Mouse (Mus musculus): ENCODE data around the gene Rpl3. TPM values are rescaled to one million over a fixed set of nuclear protein-coding genes. Genes with fewer than 3 reads are reported as not detected.

Rpl3 gene
- polyA plus RNA-seq, 1 experiment from 2014 or later: 1,379 TPM

- H3K4me3 ChIP-seq (ENCODE audit: low read depth, low read length): no peak overlapping the region
- 35% methylated on average over 3 of the region's 3 CpGs for WGBS
- H3K4me2 ChIP-seq (replicated peaks; ENCODE audit: low read depth, low read length): no peak overlapping the region
- peaks cover 33% of the 10 kb centered on the region for H3K36me3 ChIP-seq (ENCODE audit: control insufficient read depth, insufficient read depth, low read length)
- peaks cover 2% of the 10 kb centered on the region; the same call in 1 of the 2 replicates for H3K4me1 ChIP-seq (ENCODE audit: control insufficient read depth, insufficient read depth, low read length)
- H3K9ac ChIP-seq (replicated peaks; ENCODE audit: low read depth, low read length): no peak overlapping the region
- no peak for ATAC-seq (ENCODE audit: insufficient number of reproducible peaks, insufficient read depth, low FRiP score, low read depth)
- no peaks in the 10 kb centered on the region for H3K9me3 ChIP-seq (ENCODE audit: control insufficient read depth, low read depth, low read length)
- no peaks in the 10 kb centered on the region for H3K27me3 ChIP-seq (ENCODE audit: control insufficient read depth, insufficient read depth, low read length)
- peak overlapping the region; percentile 72 for H3K27ac ChIP-seq (ENCODE audit: low read length)
Measured at GRCm38 (mm10) chr15:80075374-80075694, 16.3 kb downstream of the Rpl3 start.

GRCm38 (mm10) chr15:80074663-80075373 lies 16.9 kb downstream of the Rpl3 start:
- no peak for ATAC-seq (ENCODE audit: insufficient number of reproducible peaks, insufficient read depth, low FRiP score, low read depth)
- Histone ChIP-seq H3K9ac (replicated peaks; ENCODE audit: low read depth, low read length) (no peak overlapping the region), H3K9me3 (ENCODE audit: control insufficient read depth, low read depth, low read length) (no peaks in the 10 kb centered on the region), H3K4me1 (ENCODE audit: control insufficient read depth, insufficient read depth, low read length) (peaks cover 2% of the 10 kb centered on the region; the same call in 1 of the 2 replicates), H3K4me3 (ENCODE audit: low read depth, low read length) (no peak overlapping the region), H3K36me3 (ENCODE audit: control insufficient read depth, insufficient read depth, low read length) (peaks cover 28% of the 10 kb centered on the region), H3K27me3 (ENCODE audit: control insufficient read depth, insufficient read depth, low read length) (no peaks in the 10 kb centered on the region), H3K4me2 (replicated peaks; ENCODE audit: low read depth, low read length) (no peak overlapping the region), H3K27ac (ENCODE audit: low read length) (peak overlapping the region; percentile 72)
- 56% methylated on average over 6 of the region's 6 CpGs for WGBS

- 96% methylated on average over 1 of the region's 1 CpGs for WGBS
- no peak overlapping the region for H3K9ac ChIP-seq (replicated peaks; ENCODE audit: low read depth, low read length)
Measured at GRCm38 (mm10) chr15:80073256-80073621, 18.4 kb downstream of the Rpl3 start.

DNA sequence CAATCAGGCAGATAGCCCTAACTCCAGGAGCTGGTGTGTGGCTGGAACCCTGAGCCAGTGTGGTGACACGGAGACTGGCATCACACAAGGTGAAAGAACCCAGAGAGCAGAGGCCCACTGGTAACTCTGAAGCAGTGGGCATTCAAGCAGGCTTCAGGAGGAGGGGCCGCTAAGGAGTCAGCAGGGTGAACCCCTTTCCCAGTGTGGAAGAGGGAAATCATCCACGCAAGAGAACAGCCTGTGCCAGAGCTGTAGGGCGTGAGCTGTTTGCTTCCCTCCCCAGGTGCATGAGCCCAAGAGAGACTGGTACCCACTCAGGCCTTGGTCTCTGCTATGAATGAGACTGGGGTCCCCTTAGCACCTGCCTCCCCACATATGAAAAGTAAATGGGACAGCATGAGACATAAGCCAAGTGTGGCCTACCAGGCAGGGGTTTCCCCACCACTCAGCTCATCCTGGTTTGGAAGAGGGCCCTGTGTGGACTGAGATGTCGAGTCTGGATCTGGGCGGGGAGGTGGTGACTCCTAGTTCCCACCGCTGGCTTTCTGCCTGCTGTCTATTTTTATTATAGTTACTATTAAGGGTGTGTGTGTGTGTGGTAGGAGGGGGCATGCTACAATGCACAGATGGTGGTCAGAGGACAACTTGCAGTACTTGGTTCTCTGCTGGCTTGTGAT lies 19.0 kb downstream of the Rpl3 start:
- Histone ChIP-seq H3K4me2 (replicated peaks; ENCODE audit: low read depth, low read length) (no peak overlapping the region), H3K4me3 (ENCODE audit: low read depth, low read length) (no peak overlapping the region), H3K27me3 (ENCODE audit: control insufficient read depth, insufficient read depth, low read length) (no peaks in the 10 kb centered on the region), H3K4me1 (ENCODE audit: control insufficient read depth, insufficient read depth, low read length) (no peaks in the 10 kb centered on the region), H3K9ac (replicated peaks; ENCODE audit: low read depth, low read length) (no peak overlapping the region), H3K9me3 (ENCODE audit: control insufficient read depth, low read depth, low read length) (no peaks in the 10 kb centered on the region), H3K27ac (ENCODE audit: low read length) (no peak overlapping the region), H3K36me3 (ENCODE audit: control insufficient read depth, insufficient read depth, low read length) (peaks cover 7% of the 10 kb centered on the region)
- ATAC-seq (ENCODE audit: insufficient number of reproducible peaks, insufficient read depth, low FRiP score, low read depth): no peak
- WGBS: 73% methylated on average over 7 of the region's 7 CpGs

More at GRCm38 (mm10) chr15:80073256-80073621, 18.4 kb downstream of the Rpl3 start:
- Histone ChIP-seq H3K4me1 (ENCODE audit: control insufficient read depth, insufficient read depth, low read length) (no peaks in the 10 kb centered on the region), H3K27me3 (ENCODE audit: control insufficient read depth, insufficient read depth, low read length) (no peaks in the 10 kb centered on the region), H3K27ac (ENCODE audit: low read length) (no peak overlapping the region), H3K36me3 (ENCODE audit: control insufficient read depth, insufficient read depth, low read length) (peaks cover 12% of the 10 kb centered on the region), H3K9me3 (ENCODE audit: control insufficient read depth, low read depth, low read length) (no peaks in the 10 kb centered on the region), H3K4me2 (replicated peaks; ENCODE audit: low read depth, low read length) (no peak overlapping the region), H3K4me3 (ENCODE audit: low read depth, low read length) (no peak overlapping the region)
- no peak for ATAC-seq (ENCODE audit: insufficient number of reproducible peaks, insufficient read depth, low FRiP score, low read depth)

- Histone ChIP-seq H3K4me1 (ENCODE audit: control insufficient read depth, insufficient read depth, low read length) (no peaks in the 10 kb centered on the region), H3K27ac (ENCODE audit: low read length) (no peak overlapping the region), H3K27me3 (ENCODE audit: control insufficient read depth, insufficient read depth, low read length) (no peaks in the 10 kb centered on the region), H3K4me2 (replicated peaks; ENCODE audit: low read depth, low read length) (no peak overlapping the region), H3K9me3 (ENCODE audit: control insufficient read depth, low read depth, low read length) (no peaks in the 10 kb centered on the region), H3K9ac (replicated peaks; ENCODE audit: low read depth, low read length) (no peak overlapping the region), H3K36me3 (ENCODE audit: control insufficient read depth, insufficient read depth, low read length) (peaks cover 1% of the 10 kb centered on the region; the same call in 1 of the 2 replicates), H3K4me3 (ENCODE audit: low read depth, low read length) (no peak overlapping the region)
- ATAC-seq (ENCODE audit: insufficient number of reproducible peaks, insufficient read depth, low FRiP score, low read depth): no peak
- 48% methylated on average over 9 of the region's 9 CpGs for WGBS
Measured at GRCm38 (mm10) chr15:80071951-80072437, 19.7 kb downstream of the Rpl3 start.

- Histone ChIP-seq H3K9me3 (ENCODE audit: control insufficient read depth, low read depth, low read length) (no peaks in the 10 kb centered on the region), H3K9ac (replicated peaks; ENCODE audit: low read depth, low read length) (no peak overlapping the region), H3K4me2 (replicated peaks; ENCODE audit: low read depth, low read length) (no peak overlapping the region), H3K27ac (ENCODE audit: low read length) (no peak overlapping the region), H3K4me3 (ENCODE audit: low read depth, low read length) (no peak overlapping the region), H3K36me3 (ENCODE audit: control insufficient read depth, insufficient read depth, low read length) (no peaks in the 10 kb centered on the region), H3K4me1 (ENCODE audit: control insufficient read depth, insufficient read depth, low read length) (no peaks in the 10 kb centered on the region), H3K27me3 (ENCODE audit: control insufficient read depth, insufficient read depth, low read length) (no peaks in the 10 kb centered on the region)
- 67% methylated on average over 8 of the region's 8 CpGs for WGBS
- ATAC-seq (ENCODE audit: insufficient number of reproducible peaks, insufficient read depth, low FRiP score, low read depth): no peak
Measured at GRCm38 (mm10) chr15:80070095-80070644, 21.5 kb downstream of the Rpl3 start.

DNA sequence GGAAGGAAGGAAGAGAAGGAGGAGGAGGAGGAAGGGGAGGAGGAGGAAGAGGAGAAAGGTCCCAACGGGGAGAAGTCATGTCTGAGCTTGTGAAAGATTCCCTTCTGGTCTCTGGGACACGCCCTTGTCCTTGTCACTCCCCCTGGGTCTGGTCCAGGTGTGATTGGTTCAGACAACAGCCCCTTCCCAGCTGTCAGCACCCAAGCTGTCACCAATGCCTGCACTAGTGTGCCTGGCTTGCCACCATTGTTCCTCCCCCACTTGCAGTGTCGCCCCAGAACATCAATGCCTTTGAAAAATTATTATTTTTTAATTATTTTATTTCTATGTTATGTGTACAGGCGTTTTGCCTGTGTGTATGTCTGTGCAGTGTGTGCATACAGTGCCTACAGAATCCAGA lies 22.5 kb downstream of the Rpl3 start:
- no peaks in the 10 kb centered on the region for H3K27me3 ChIP-seq (ENCODE audit: control insufficient read depth, insufficient read depth, low read length)
- no peak for ATAC-seq (ENCODE audit: insufficient number of reproducible peaks, insufficient read depth, low FRiP score, low read depth)
- H3K27ac ChIP-seq (ENCODE audit: low read length): no peak overlapping the region
- no peak overlapping the region for H3K9ac ChIP-seq (replicated peaks; ENCODE audit: low read depth, low read length)
- no peak overlapping the region for H3K4me3 ChIP-seq (ENCODE audit: low read depth, low read length)
- WGBS: 55% methylated on average over 4 of the region's 4 CpGs
- no peak overlapping the region for H3K4me2 ChIP-seq (replicated peaks; ENCODE audit: low read depth, low read length)
- no peaks in the 10 kb centered on the region for H3K9me3 ChIP-seq (ENCODE audit: control insufficient read depth, low read depth, low read length)
- H3K36me3 ChIP-seq (ENCODE audit: control insufficient read depth, insufficient read depth, low read length): no peaks in the 10 kb centered on the region
- H3K4me1 ChIP-seq (ENCODE audit: control insufficient read depth, insufficient read depth, low read length): no peaks in the 10 kb centered on the region

DNA sequence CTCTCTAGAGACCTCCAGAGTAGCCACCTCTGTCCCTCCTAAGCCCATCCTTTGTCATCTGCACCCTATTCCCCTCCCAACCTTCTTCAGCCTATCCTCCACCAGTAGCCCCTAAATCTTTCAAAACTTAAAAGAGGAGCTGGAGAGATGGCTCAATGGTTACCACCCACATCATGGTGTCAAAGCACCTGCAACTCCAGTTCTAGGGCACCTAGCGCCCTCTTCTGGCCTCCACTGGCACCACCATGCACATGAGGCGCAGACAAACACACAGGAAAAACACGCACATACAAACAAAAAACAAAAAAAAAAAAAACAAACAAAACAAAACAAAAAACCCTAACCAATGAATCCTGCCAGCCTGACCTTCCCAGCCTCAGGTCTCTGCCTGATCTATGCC lies 25.1 kb downstream of the Rpl3 start:
- 58% methylated on average over 3 of the region's 3 CpGs for WGBS
- no peak overlapping the region for H3K4me2 ChIP-seq (replicated peaks; ENCODE audit: low read depth, low read length)
- H3K36me3 ChIP-seq (ENCODE audit: control insufficient read depth, insufficient read depth, low read length): no peaks in the 10 kb centered on the region
- ATAC-seq (ENCODE audit: insufficient number of reproducible peaks, insufficient read depth, low FRiP score, low read depth): no peak
- no peak overlapping the region for H3K4me3 ChIP-seq (ENCODE audit: low read depth, low read length)
- no peaks in the 10 kb centered on the region for H3K4me1 ChIP-seq (ENCODE audit: control insufficient read depth, insufficient read depth, low read length)
- no peak overlapping the region for H3K9ac ChIP-seq (replicated peaks; ENCODE audit: low read depth, low read length)
- no peaks in the 10 kb centered on the region for H3K9me3 ChIP-seq (ENCODE audit: control insufficient read depth, low read depth, low read length)
- H3K27ac ChIP-seq (ENCODE audit: low read length): no peak overlapping the region
- no peaks in the 10 kb centered on the region for H3K27me3 ChIP-seq (ENCODE audit: control insufficient read depth, insufficient read depth, low read length)

Data from stomach, embryonic 14.5 days (tissue).